In the genomic region with DNA sequence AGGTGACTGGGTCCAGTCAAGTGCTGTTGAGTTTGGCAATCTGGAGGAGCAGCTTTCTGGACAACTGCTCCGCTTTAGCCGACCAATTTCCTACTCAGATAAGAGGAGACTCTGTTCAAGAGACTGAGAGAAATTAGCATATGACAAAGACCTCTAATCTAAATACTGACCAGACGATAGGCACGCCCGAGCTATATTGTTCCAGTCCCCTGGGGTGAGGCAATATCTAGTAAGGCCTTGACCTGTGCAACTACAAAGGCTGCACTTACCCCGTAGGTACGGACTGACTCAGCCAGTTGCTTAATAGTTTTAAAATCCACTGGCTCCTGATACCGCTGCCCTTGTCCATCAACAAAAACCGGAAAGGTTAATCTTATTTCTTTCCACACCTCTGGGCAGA, we compare ENCODE assay signal across 7 mouse cellular contexts. TPM values are rescaled to one million over a fixed set of nuclear protein-coding genes. Genes with fewer than 3 reads are reported as not detected.
DNase-seq lines count a peak whose midpoint lies in the region; ATAC-seq and TF ChIP-seq lines count a peak whose summit lies in the region.
"Not testable (repeated sequence)": the region's sequence is repeated elsewhere in the genome, so short reads cannot be mapped to it uniquely, and the experiment has no call there.

No protein-coding gene starts in this region.

- 0 out of 2 replicates have a peak overlapping the region, but pooled peaks have one; percentile 24 for H3K4me2 ChIP-seq in heart, embryonic 12.5 days
- H3K4me2 ChIP-seq in heart, embryonic 14.5 days (ENCODE audit: low read length): peak overlapping the region; percentile 16; the same call in 1 of the 2 replicates
- H3K4me2 ChIP-seq in heart, embryonic 16.5 days (ENCODE audit: low read depth, low read length): peak overlapping the region; percentile 32
- not testable (repeated sequence) for H3K4me2 ChIP-seq in intestine, embryonic 16.5 days (ENCODE audit: low read depth, low read length); stomach, postnatal 0 days (replicated peaks; ENCODE audit: low read depth)

- not testable (repeated sequence) for H3K27ac ChIP-seq in heart, embryonic 12.5 days (ENCODE audit: poor library complexity, severe bottlenecking); heart, embryonic 14.5 days (replicated peaks in 1 of 2; ENCODE audit: control insufficient read depth in 1 of 2, insufficient read depth in 1 of 2, low read depth in 2 of 2, low read length in 2 of 2); heart, embryonic 16.5 days (ENCODE audit: low read length); intestine, embryonic 16.5 days (ENCODE audit: low read length); liver, adult 2 months (replicated peaks; ENCODE audit: insufficient read depth, low read depth, low read length); stomach, postnatal 0 days (replicated peaks)

- TF ChIP-seq POLR2A in liver, adult 2 months (IDR thresholded peaks at IDR 0.05; ENCODE audit: extremely low read depth, insufficient read depth, low read length): not testable (repeated sequence)

- WGBS in heart, embryonic 12.5 days: 52% methylated on average over 9 of the region's 9 CpGs
- 56% methylated on average over 9 of the region's 9 CpGs for WGBS in heart, embryonic 14.5 days
- WGBS in heart, embryonic 16.5 days: 54% methylated on average over 9 of the region's 9 CpGs
- 75% methylated on average over 9 of the region's 9 CpGs for WGBS in intestine, embryonic 16.5 days
- WGBS in liver, adult 2 months: 41% methylated on average over 9 of the region's 9 CpGs
- WGBS in stomach, postnatal 0 days: 78% methylated on average over 9 of the region's 9 CpGs

- TF ChIP-seq EP300 in stomach, postnatal 0 days (optimal IDR thresholded peaks at IDR 0.05): not testable (repeated sequence)

- H3K9me3 ChIP-seq in heart, embryonic 12.5 days (replicated peaks); heart, embryonic 14.5 days (ENCODE audit: control insufficient read depth, low read length); heart, embryonic 16.5 days (replicated peaks; ENCODE audit: control insufficient read depth, low read length); intestine, embryonic 16.5 days (ENCODE audit: control insufficient read depth, low read length); stomach, postnatal 0 days (ENCODE audit: control insufficient read depth, low read length): not testable (repeated sequence)

- peak; percentile 77 for DNase-seq in R1 (ENCODE audit: low read depth, low spot score)
- peak; percentile 13 for DNase-seq in liver, adult 2 months (ENCODE audit: extremely low read depth, low read depth, low spot score)
- DNase-seq in stomach, postnatal 0 days (ENCODE audit: low spot score): peak; percentile 52

- H3K4me3 ChIP-seq in heart, embryonic 12.5 days; heart, embryonic 14.5 days (ENCODE audit: control insufficient read depth in 1 of 2, insufficient read depth in 1 of 2, low read depth in 1 of 2, low read length in 2 of 2); heart, embryonic 16.5 days (ENCODE audit: low read length); intestine, embryonic 16.5 days (ENCODE audit: low read length); liver, adult 2 months (ENCODE audit: insufficient read depth, low read depth, low read length); stomach, postnatal 0 days (ENCODE audit: low read depth, low read length): not testable (repeated sequence)

- not testable (repeated sequence) for TF ChIP-seq CTCF in liver, adult 2 months (IDR thresholded peaks at IDR 0.05; ENCODE audit: low read depth, low read length); stomach, postnatal 0 days (IDR thresholded peaks at IDR 0.05; ENCODE audit: low read depth)

- H3K4me1 ChIP-seq in heart, embryonic 12.5 days (replicated peaks); heart, embryonic 14.5 days (ENCODE audit: control insufficient read depth in 2 of 2, insufficient read depth in 2 of 2, low read length in 2 of 2); heart, embryonic 16.5 days (ENCODE audit: control insufficient read depth, insufficient read depth, low read length); intestine, embryonic 16.5 days (ENCODE audit: control insufficient read depth, insufficient read depth, low read length); liver, adult 2 months (ENCODE audit: control insufficient read depth, insufficient read depth, low read length); stomach, postnatal 0 days (replicated peaks; ENCODE audit: control insufficient read depth, insufficient read depth): not testable (repeated sequence)

- H3K79me2 ChIP-seq in liver, adult 2 months (ENCODE audit: control insufficient read depth, insufficient read depth, low read length): not testable (repeated sequence)

- not testable (repeated sequence) for ATAC-seq in heart, embryonic 12.5 days (ENCODE audit: insufficient number of reproducible peaks, low FRiP score); heart, embryonic 14.5 days (ENCODE audit: insufficient number of reproducible peaks, insufficient read depth, low FRiP score, low read depth); heart, embryonic 16.5 days (replicated peaks; ENCODE audit: extremely low read depth, insufficient read depth, low FRiP score)
- ATAC-seq in intestine, embryonic 16.5 days: peak; percentile 56; the same call in 1 of the 2 replicates
- peak; percentile 94 for ATAC-seq in stomach, postnatal 0 days (ENCODE audit: low FRiP score, low TSS enrichment)

- not testable (repeated sequence) for H3K9ac ChIP-seq in heart, embryonic 12.5 days; heart, embryonic 14.5 days (ENCODE audit: low read length); heart, embryonic 16.5 days (ENCODE audit: low read length); intestine, embryonic 16.5 days (ENCODE audit: low read depth, low read length); liver, adult 2 months (ENCODE audit: low read depth, low read length); stomach, postnatal 0 days (ENCODE audit: low read length)

- H3K36me3 ChIP-seq in heart, embryonic 12.5 days; heart, embryonic 14.5 days (ENCODE audit: control insufficient read depth, insufficient read depth, low read length); heart, embryonic 16.5 days (ENCODE audit: control insufficient read depth, insufficient read depth); intestine, embryonic 16.5 days (ENCODE audit: control insufficient read depth, insufficient read depth, low read length); liver, adult 2 months (ENCODE audit: control insufficient read depth, insufficient read depth, low read length); stomach, postnatal 0 days (ENCODE audit: control insufficient read depth, insufficient read depth, low read length): not testable (repeated sequence)

- H3K27me3 ChIP-seq in heart, embryonic 12.5 days (replicated peaks); heart, embryonic 14.5 days (ENCODE audit: control insufficient read depth, insufficient read depth, low read length); heart, embryonic 16.5 days (ENCODE audit: control insufficient read depth, insufficient read depth, low read length); intestine, embryonic 16.5 days (replicated peaks; ENCODE audit: control insufficient read depth, insufficient read depth, low read length); liver, adult 2 months (ENCODE audit: control insufficient read depth, insufficient read depth, low read length); stomach, postnatal 0 days (ENCODE audit: control insufficient read depth, insufficient read depth, low read length): not testable (repeated sequence)

RNA-seq across cellular contexts. Expression of gene Haus6, which starts 25.7 kb away (rescaled TPM):
- 13.0 and 16.1 TPM in 2 replicates for polyA plus RNA-seq in heart, embryonic 12.5 days (2016; fragmentation: Nextera tagmentation; extraction: Ambion mirVana)
- 9.4 and 10.6 TPM in 2 replicates for polyA plus RNA-seq in heart, embryonic 14.5 days (2014; fragmentation: Nextera tagmentation; extraction: Ambion mirVana)
- polyA plus RNA-seq in heart, embryonic 16.5 days (2015; fragmentation: Nextera tagmentation; extraction: Ambion mirVana): 8.8 and 9.2 TPM in 2 replicates
- polyA plus RNA-seq in intestine, embryonic 16.5 days (2015; fragmentation: Nextera tagmentation; extraction: Ambion mirVana): 9.2 and 10.1 TPM in 2 replicates
- 2.3 and 2.7 TPM in 2 replicates for total RNA-seq in liver, adult 2 months (2014; rRNA removed)
- 1.1 and 2.1 TPM in 2 replicates for polyA plus RNA-seq in liver, adult 2 months (2012; rRNA removed)
- polyA plus RNA-seq in stomach, postnatal 0 days (2015; fragmentation: Nextera tagmentation; extraction: Ambion mirVana): 3.4 and 4.4 TPM in 2 replicates

RNA-seq across cellular contexts. Expression of gene Plin2, which starts 32.3 kb away (rescaled TPM):
- polyA plus RNA-seq in heart, embryonic 12.5 days (2016; fragmentation: Nextera tagmentation; extraction: Ambion mirVana): 54.1 and 59.3 TPM in 2 replicates
- polyA plus RNA-seq in heart, embryonic 14.5 days (2014; fragmentation: Nextera tagmentation; extraction: Ambion mirVana): 68.0 and 70.2 TPM in 2 replicates
- 76.3 and 79.3 TPM in 2 replicates for polyA plus RNA-seq in heart, embryonic 16.5 days (2015; fragmentation: Nextera tagmentation; extraction: Ambion mirVana)
- 248 and 316 TPM in 2 replicates for polyA plus RNA-seq in intestine, embryonic 16.5 days (2015; fragmentation: Nextera tagmentation; extraction: Ambion mirVana)
- total RNA-seq in liver, adult 2 months (2014; rRNA removed): 294 and 339 TPM in 2 replicates
- 449 and 502 TPM in 2 replicates for polyA plus RNA-seq in liver, adult 2 months (2012; rRNA removed)
- polyA plus RNA-seq in stomach, postnatal 0 days (2015; fragmentation: Nextera tagmentation; extraction: Ambion mirVana): 50.7 and 57.8 TPM in 2 replicates

Comparison
In these comparisons a context has a peak if more than half of its experiments do, and no peak if none do; other contexts are left out.
1. DNase-seq: peak in every context shown above with its lines; median percentile 77 in R1; 52 in stomach, postnatal 0 days; 13 in liver, adult 2 months.